Mouse (Mus musculus) stomach, postnatal 0 days (tissue): ENCODE measurements around the gene Ccdc27.

Source experiments
- CTCF ChIP-seq: IDR thresholded peaks from 2 replicates; pipeline ENCODE4 v1.5.1; 2016; ENCODE audit warnings: antibody characterized with exemption, low read depth, mild to moderate bottlenecking, moderate library complexity
- EP300 ChIP-seq: optimal IDR thresholded peaks from 2 replicates; pipeline ENCODE3; 2016; ENCODE audit warnings: antibody characterized with exemption

DNA sequence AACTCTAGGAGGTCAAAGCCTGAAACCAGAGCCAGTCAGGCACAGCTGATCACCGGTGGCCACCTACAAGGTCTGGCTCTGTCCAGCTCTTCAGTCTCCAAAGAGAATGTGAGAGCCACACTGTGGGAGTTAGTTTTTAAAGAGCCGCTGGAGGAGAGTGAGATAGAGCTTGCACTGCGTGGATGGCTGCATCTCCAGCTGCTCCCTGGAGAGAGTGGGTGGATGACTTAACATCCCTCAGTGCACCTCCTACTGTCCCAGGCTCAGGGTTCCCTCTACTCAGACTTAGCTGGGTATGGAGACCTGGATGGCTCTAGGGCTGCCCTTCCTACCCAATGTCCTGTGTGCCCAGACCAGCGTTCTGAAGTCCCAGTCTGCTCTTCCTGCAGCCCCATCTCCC lies 37.7 kb upstream of the Ccdc27 start:
- TF ChIP-seq CTCF (no peak), EP300 (no peak)
